ENCODE assay signal across 21 mouse cellular contexts in genomic region chr10:67468724-67469123, GRCm38 (mm10).
DNase-seq lines count a peak whose midpoint lies in the region; ATAC-seq lines count a peak whose summit lies in the region.
"Had no signal": no experiment of that assay in that cellular context is flagged by ENCODE, and none has a peak within 500 bp of the region (broad histone marks: within the 10 kb centered on the region; RNA-seq: fewer than 3 reads in every experiment).

No protein-coding gene starts in this region.

- H3K4me2 ChIP-seq in hindbrain, embryonic 14.5 days (replicated peaks), result no peak overlapping the region
- peak overlapping the region; percentile 20; the same call in 1 of the 2 replicates for H3K4me2 ChIP-seq in midbrain, embryonic 15.5 days
- H3K4me2 ChIP-seq in intestine, embryonic 16.5 days (ENCODE audit: low read depth, low read length), result no peak overlapping the region
- H3K4me2 ChIP-seq: liver, embryonic 12.5 days; lung, embryonic 14.5 days; midbrain, embryonic 12.5 days had no signal

- no peaks in the 10 kb centered on the region for H3K36me3 ChIP-seq in hindbrain, embryonic 10.5 days
- H3K36me3 ChIP-seq in hindbrain, embryonic 14.5 days (replicated peaks; ENCODE audit: control insufficient read depth, insufficient read depth), result no peaks in the 10 kb centered on the region
- no peaks in the 10 kb centered on the region for H3K36me3 ChIP-seq in embryonic facial prominence, embryonic 10.5 days (replicated peaks)
- H3K36me3 ChIP-seq in midbrain, embryonic 15.5 days (replicated peaks), result no peaks in the 10 kb centered on the region
- H3K36me3 ChIP-seq in intestine, embryonic 16.5 days (ENCODE audit: control insufficient read depth, insufficient read depth, low read length), result no peaks in the 10 kb centered on the region
- H3K36me3 ChIP-seq: limb, embryonic 10.5 days; liver, embryonic 12.5 days; midbrain, embryonic 12.5 days had no signal

- no peak overlapping the region for H3K9ac ChIP-seq in hindbrain, embryonic 14.5 days
- no peak overlapping the region for H3K9ac ChIP-seq in midbrain, embryonic 15.5 days
- H3K9ac ChIP-seq in intestine, embryonic 16.5 days (ENCODE audit: low read depth, low read length), result no peak overlapping the region
- H3K9ac ChIP-seq: liver, embryonic 12.5 days; lung, embryonic 14.5 days; midbrain, embryonic 12.5 days had no signal

- no peaks in the 10 kb centered on the region for H3K9me3 ChIP-seq in hindbrain, embryonic 10.5 days
- no peaks in the 10 kb centered on the region for H3K9me3 ChIP-seq in hindbrain, embryonic 14.5 days (ENCODE audit: control insufficient read depth, low read length)
- H3K9me3 ChIP-seq in embryonic facial prominence, embryonic 10.5 days, result no peaks in the 10 kb centered on the region
- no peaks in the 10 kb centered on the region for H3K9me3 ChIP-seq in midbrain, embryonic 15.5 days
- H3K9me3 ChIP-seq in intestine, embryonic 16.5 days (ENCODE audit: control insufficient read depth, low read length), result no peaks in the 10 kb centered on the region; the same call in 1 of the 2 replicates
- H3K9me3 ChIP-seq: limb, embryonic 10.5 days; liver, embryonic 12.5 days; midbrain, embryonic 12.5 days had no signal

- DNase-seq in embryo, embryonic 10.5 days (ENCODE audit: low spot score), result peak; percentile 10
- DNase-seq in embryo, embryonic 10 days (ENCODE audit: low spot score), result no peak
- DNase-seq in hindbrain, embryonic 10.5 days (ENCODE audit: low spot score), result peak; percentile 49
- DNase-seq in hindbrain, embryonic 14.5 days (ENCODE audit: low spot score), result no peak
- DNase-seq in embryonic facial prominence, embryonic 10.5 days (ENCODE audit: low spot score), result peak; percentile 13
- DNase-seq in layer of hippocampus, postnatal 10 days (ENCODE audit: low spot score in 2 of 2), result no peak
- DNase-seq: cerebellum, postnatal 36 days; gastrocnemius, postnatal 10 days; heart, postnatal 4 days; kidney, adult 11 months; lung, embryonic 14.5 days; lung, postnatal 4 days; right cerebral cortex, postnatal 25 days had no signal

- H3K4me3 ChIP-seq in hindbrain, embryonic 10.5 days, result no peak overlapping the region
- H3K4me3 ChIP-seq in hindbrain, embryonic 14.5 days (replicated peaks; ENCODE audit: low read length), result no peak overlapping the region
- H3K4me3 ChIP-seq in embryonic facial prominence, embryonic 10.5 days, result no peak overlapping the region
- no peak overlapping the region for H3K4me3 ChIP-seq in midbrain, embryonic 15.5 days
- H3K4me3 ChIP-seq in intestine, embryonic 16.5 days (ENCODE audit: low read length), result no peak overlapping the region
- H3K4me3 ChIP-seq: left cerebral cortex, adult 2 months; limb, embryonic 10.5 days; liver, embryonic 12.5 days; midbrain, embryonic 12.5 days had no signal

- no peak for ATAC-seq in hindbrain, embryonic 14.5 days (ENCODE audit: low FRiP score)
- ATAC-seq in midbrain, embryonic 15.5 days (replicated peaks), result no peak
- no peak for ATAC-seq in intestine, embryonic 16.5 days
- ATAC-seq: liver, embryonic 12.5 days had no signal

- H3K4me1 ChIP-seq in hindbrain, embryonic 10.5 days (replicated peaks), result peaks cover 17% of the 10 kb centered on the region
- H3K4me1 ChIP-seq in hindbrain, embryonic 14.5 days (replicated peaks; ENCODE audit: control insufficient read depth, insufficient read depth, low read length), result no peaks in the 10 kb centered on the region
- H3K4me1 ChIP-seq in embryonic facial prominence, embryonic 10.5 days, result peaks cover 8% of the 10 kb centered on the region; the same call in 1 of the 2 replicates
- H3K4me1 ChIP-seq in midbrain, embryonic 15.5 days, result peaks cover 5% of the 10 kb centered on the region; the same call in 1 of the 2 replicates
- no peaks in the 10 kb centered on the region for H3K4me1 ChIP-seq in intestine, embryonic 16.5 days (ENCODE audit: control insufficient read depth, insufficient read depth, low read length)
- H3K4me1 ChIP-seq: limb, embryonic 10.5 days; liver, embryonic 12.5 days had no signal

- 42% methylated on average over 8 of the region's 8 CpGs for WGBS in hindbrain, embryonic 10.5 days
- WGBS in hindbrain, embryonic 14.5 days, result 27% methylated on average over 8 of the region's 8 CpGs
- 42% methylated on average over 8 of the region's 8 CpGs for WGBS in embryonic facial prominence, embryonic 10.5 days
- 43% methylated on average over 8 of the region's 8 CpGs for WGBS in midbrain, embryonic 15.5 days
- 72% methylated on average over 8 of the region's 8 CpGs for WGBS in intestine, embryonic 16.5 days

- no peaks in the 10 kb centered on the region for H3K27me3 ChIP-seq in hindbrain, embryonic 10.5 days (ENCODE audit: insufficient read depth, poor library complexity, severe bottlenecking)
- H3K27me3 ChIP-seq in hindbrain, embryonic 14.5 days (ENCODE audit: control insufficient read depth, insufficient read depth, low read length), result no peaks in the 10 kb centered on the region
- H3K27me3 ChIP-seq in embryonic facial prominence, embryonic 10.5 days (replicated peaks; ENCODE audit: low read depth, poor library complexity, severe bottlenecking), result no peaks in the 10 kb centered on the region
- H3K27me3 ChIP-seq in midbrain, embryonic 15.5 days (replicated peaks), result no peaks in the 10 kb centered on the region
- H3K27me3 ChIP-seq in intestine, embryonic 16.5 days (replicated peaks; ENCODE audit: control insufficient read depth, insufficient read depth, low read length), result no peaks in the 10 kb centered on the region
- H3K27me3 ChIP-seq: liver, embryonic 12.5 days; midbrain, embryonic 12.5 days had no signal

- peak overlapping the region; percentile 37; the same call in 1 of the 2 replicates for H3K27ac ChIP-seq in hindbrain, embryonic 10.5 days
- no peak overlapping the region for H3K27ac ChIP-seq in hindbrain, embryonic 14.5 days
- no peak overlapping the region for H3K27ac ChIP-seq in embryonic facial prominence, embryonic 10.5 days (replicated peaks)
- H3K27ac ChIP-seq in midbrain, embryonic 15.5 days, result no peak overlapping the region
- H3K27ac ChIP-seq in intestine, embryonic 16.5 days (ENCODE audit: low read length), result no peak overlapping the region
- H3K27ac ChIP-seq: kidney, postnatal 0 days; left cerebral cortex, adult 2 months; limb, embryonic 10.5 days; liver, embryonic 12.5 days; midbrain, embryonic 12.5 days; stomach, postnatal 0 days had no signal

Comparison
In these comparisons a context has a peak if more than half of its experiments do, and no peak if none do; other contexts are left out.
1. DNase-seq: peak in embryo, embryonic 10.5 days (single experiment), hindbrain, embryonic 10.5 days (single experiment) and embryonic facial prominence, embryonic 10.5 days (single experiment); none in embryo, embryonic 10 days (single experiment), hindbrain, embryonic 14.5 days (single experiment) and layer of hippocampus, postnatal 10 days (0 of 2).